Mouse (Mus musculus) hindbrain, embryonic 11.5 days (tissue): ENCODE measurements around the gene Map4k3. TPM values are rescaled to one million over a fixed set of nuclear protein-coding genes. Genes with fewer than 3 reads are reported as not detected.

Experiments used
- ATAC-seq: fragments of 200-750 bp; cut with Nextera tagmentation; 2 replicates; pipeline ENCODE4 v1.8.0; 2017; ENCODE audit warnings: mild to moderate bottlenecking, moderate TSS enrichment, moderate library complexity; ENCODE audit not compliant: low FRiP score
- DNase-seq: peaks from one replicate; pipeline ENCODE4 v3.0.0-alpha.2; 2015; ENCODE audit warnings: low spot score
- H3K27ac ChIP-seq: fragments of 300-500 bp; sonication (generic); 2 replicates; pipeline ENCODE4 v1.5.1; 2014; ENCODE audit warnings: mild to moderate bottlenecking, low read depth, low read length
- H3K27me3 ChIP-seq: fragments of 300-500 bp; sonication (generic); 2 replicates; pipeline ENCODE4 v1.6.1; 2014; ENCODE audit warnings: mild to moderate bottlenecking, low read length, moderate library complexity, mixed read lengths; ENCODE audit not compliant: control insufficient read depth, insufficient read depth
- H3K36me3 ChIP-seq: fragments of 300-500 bp; sonication (generic); 2 replicates; pipeline ENCODE4 v1.6.1; 2014; ENCODE audit warnings: mild to moderate bottlenecking, low read length, moderate library complexity, mixed read lengths; ENCODE audit not compliant: control insufficient read depth, insufficient read depth
- H3K4me1 ChIP-seq: fragments of 300-500 bp; sonication (generic); replicated peaks from 2 replicates; pipeline ENCODE4 v1.6.1; 2014; ENCODE audit warnings: low read length, mixed read lengths; ENCODE audit not compliant: control insufficient read depth, insufficient read depth
- H3K4me2 ChIP-seq: fragments of 300-500 bp; sonication (generic); replicated peaks from 2 replicates; pipeline ENCODE4 v1.6.1; 2014; ENCODE audit warnings: mild to moderate bottlenecking, low read depth, low read length
- H3K4me3 ChIP-seq: fragments of 300-500 bp; sonication (generic); 2 replicates; pipeline ENCODE4 v1.5.1; 2014; ENCODE audit warnings: low read depth, low read length
- H3K9ac ChIP-seq: fragments of 300-500 bp; sonication (generic); 2 replicates; pipeline ENCODE4 v1.6.1; 2014; ENCODE audit warnings: low read depth, low read length
- H3K9me3 ChIP-seq: fragments of 300-500 bp; sonication (generic); 2 replicates; pipeline ENCODE4 v1.6.1; 2016; ENCODE audit warnings: low read length; ENCODE audit not compliant: control insufficient read depth
- WGBS: fragments of 180-500 bp; shearing (Covaris S2); extraction: QIAGEN DNeasy Blood & Tissue Kit; methylation state at CpG from one replicate; pipeline ENCODE4 v1.1.7; 2014; 5-methylcytosine and 5-hydroxymethylcytosine counted together
- polyA plus RNA-seq: library from polyadenylated mRNA; unstranded; fragments of >200 nt; fragmentation: Nextera tagmentation; extraction: Ambion mirVana; gene quantifications from 2 replicates; pipeline ENCODE4 v1.2.1, GENCODE M21; 2014

Gene Map4k3
- polyA plus RNA-seq, 1 experiment from 2014 or later = 27.5 TPM

DNA sequence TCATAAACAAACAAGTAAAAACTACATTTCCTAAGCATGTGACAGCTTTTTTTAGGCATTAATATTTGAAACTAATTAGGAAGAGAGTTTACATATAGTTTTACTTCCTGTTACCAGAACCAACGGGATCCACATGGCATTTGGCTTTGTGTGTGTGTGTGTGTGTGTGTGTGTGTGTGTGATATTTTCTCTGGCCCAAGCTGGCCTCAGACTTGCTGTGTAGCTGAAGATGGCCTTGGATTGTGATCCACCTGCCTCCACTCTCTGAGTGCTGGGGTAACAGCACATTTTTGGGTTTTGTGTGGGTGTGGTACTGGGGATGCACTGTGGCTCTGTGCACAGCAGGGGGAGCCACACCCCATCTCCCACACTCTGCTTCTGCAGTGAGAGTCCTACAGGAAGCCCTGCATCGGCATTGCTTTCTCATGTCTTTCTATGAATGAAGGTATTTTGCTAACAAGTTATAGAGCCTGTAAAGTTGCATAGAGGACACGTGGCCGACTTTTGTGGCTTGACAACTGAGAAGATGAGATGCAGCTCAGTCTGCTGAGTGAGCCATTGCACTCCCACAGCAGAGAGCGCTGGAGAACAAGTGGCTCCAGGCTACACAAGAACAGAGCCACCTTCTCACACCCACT, 107.4 kb downstream of the Map4k3 start:
- Histone ChIP-seq H3K9me3 (no peaks in the 10 kb centered on the region), H3K27me3 (no peaks in the 10 kb centered on the region), H3K36me3 (no peaks in the 10 kb centered on the region), H3K27ac (no peak overlapping the region), H3K9ac (no peak overlapping the region), H3K4me3 (no peak overlapping the region), H3K4me2 (no peak overlapping the region), H3K4me1 (no peaks in the 10 kb centered on the region)
- ATAC-seq = peak; percentile 63
- WGBS = 72% methylated on average over 5 of the region's 5 CpGs
- peak; percentile 67 for DNase-seq

DNA sequence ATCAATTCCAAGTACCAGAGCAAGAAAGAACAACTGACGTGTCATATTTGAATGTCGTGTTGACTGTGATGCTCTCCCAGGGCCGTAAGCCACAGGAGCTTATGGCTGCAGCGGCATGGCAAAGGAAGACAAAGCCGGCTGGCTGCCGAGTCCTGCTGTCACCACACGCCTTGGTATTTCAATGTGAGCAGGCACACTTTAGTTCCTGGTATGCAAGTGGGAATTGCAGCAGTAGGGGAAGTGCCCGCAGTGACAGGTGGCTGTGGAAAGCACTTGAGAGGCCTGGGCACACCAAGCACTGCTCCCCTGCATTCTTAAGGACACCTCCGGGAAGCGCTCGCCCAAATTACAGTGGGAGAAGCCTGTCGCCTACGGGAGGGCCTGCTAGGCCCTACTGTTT, 108.7 kb downstream of the Map4k3 start:
- 0 out of 2 replicates have a peak, but pooled peaks cover 2% of the 10 kb centered on the region for H3K36me3 ChIP-seq
- no peak overlapping the region for H3K4me2 ChIP-seq
- DNase-seq (no peak), ATAC-seq (no peak)
- H3K4me1 ChIP-seq = no peaks in the 10 kb centered on the region
- H3K4me3 ChIP-seq = no peak overlapping the region
- no peak overlapping the region for H3K9ac ChIP-seq
- no peaks in the 10 kb centered on the region for H3K9me3 ChIP-seq
- no peak overlapping the region for H3K27ac ChIP-seq
- no peaks in the 10 kb centered on the region for H3K27me3 ChIP-seq
- WGBS = 90% methylated on average over 13 of the region's 13 CpGs

DNA sequence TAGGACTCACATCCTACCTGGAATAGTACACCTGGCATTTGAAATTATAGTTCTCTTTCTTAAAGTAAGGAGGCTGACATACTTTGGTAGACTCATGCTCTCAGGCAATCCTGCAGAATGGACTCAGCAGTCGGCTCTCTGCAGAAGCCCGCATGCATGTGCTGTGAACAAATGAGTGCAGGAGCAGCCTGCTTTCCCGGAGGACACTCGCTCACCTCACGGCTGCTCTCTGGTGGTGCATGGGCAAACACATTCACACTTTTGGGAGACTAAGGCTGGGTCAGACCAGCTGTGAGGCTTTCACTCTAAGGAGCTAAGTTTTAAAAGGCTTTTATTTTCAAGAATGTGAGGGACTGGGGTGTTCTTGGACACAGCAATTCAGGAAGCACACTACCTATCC, 109.4 kb downstream of the Map4k3 start:
- ATAC-seq = no peak
- Histone ChIP-seq H3K4me3 (no peak overlapping the region), H3K9me3 (no peaks in the 10 kb centered on the region), H3K4me1 (no peaks in the 10 kb centered on the region), H3K27ac (no peak overlapping the region), H3K36me3 (peaks cover 4% of the 10 kb centered on the region; the same call in 1 of the 2 replicates), H3K4me2 (no peak overlapping the region), H3K9ac (no peak overlapping the region), H3K27me3 (no peaks in the 10 kb centered on the region)
- WGBS = 84% methylated on average over 5 of the region's 5 CpGs
- DNase-seq = no peak

DNA sequence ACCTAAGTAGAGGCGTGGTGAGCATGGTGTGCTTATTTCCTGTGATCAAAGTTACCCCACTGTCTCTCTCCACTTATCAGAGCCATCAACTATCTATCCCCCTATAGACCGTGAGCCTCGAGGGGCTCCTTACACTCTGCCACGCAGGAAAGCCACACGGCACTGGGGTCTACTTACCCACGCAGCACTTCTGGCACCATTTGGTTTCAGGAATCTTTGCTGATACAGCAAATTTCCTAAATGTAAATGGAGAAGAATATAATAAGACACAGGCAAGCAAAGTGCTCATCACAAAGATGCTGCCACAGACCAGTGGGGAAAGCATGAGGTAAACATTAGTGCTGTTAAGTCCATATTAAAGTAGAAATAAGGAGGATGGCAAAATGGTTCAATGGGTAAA, 124.5 kb downstream of the Map4k3 start:
- ATAC-seq (no peak), DNase-seq (no peak)
- 94% methylated on average over 6 of the region's 6 CpGs for WGBS

DNA sequence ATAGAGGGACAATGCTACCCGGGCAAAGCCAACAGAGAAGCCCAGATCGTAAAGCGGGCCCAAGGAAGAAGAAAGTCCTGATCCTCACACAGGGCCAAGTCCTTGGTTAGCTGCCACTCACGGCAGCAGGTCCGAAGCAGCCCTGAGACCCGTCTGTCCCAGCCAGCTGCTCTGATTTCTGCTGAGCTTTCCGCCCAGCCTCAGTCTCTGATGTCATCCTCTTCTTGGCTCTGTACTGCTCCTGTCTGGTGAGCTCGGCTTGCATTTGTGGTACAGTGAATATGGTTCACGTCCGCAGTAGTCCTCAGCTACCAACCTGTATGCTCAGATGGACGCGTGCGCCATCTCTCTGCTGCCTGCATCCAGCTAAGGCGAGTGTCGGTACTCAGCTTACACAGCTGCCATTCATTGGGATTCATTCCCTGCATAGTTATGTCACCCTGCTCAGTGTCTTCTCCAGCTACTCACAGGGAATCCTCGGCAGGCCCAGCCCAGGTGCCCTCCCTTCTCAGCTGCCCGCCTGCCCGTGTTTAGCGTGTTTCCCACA, 125.1 kb downstream of the Map4k3 start:
- no peaks in the 10 kb centered on the region for H3K4me1 ChIP-seq
- no peak for DNase-seq
- no peaks in the 10 kb centered on the region for H3K9me3 ChIP-seq
- no peak overlapping the region for H3K9ac ChIP-seq
- H3K4me2 ChIP-seq = no peak overlapping the region
- no peaks in the 10 kb centered on the region for H3K27me3 ChIP-seq
- no peak overlapping the region for H3K4me3 ChIP-seq
- no peak for ATAC-seq
- WGBS = 93% methylated on average over 19 of the region's 19 CpGs
- H3K36me3 ChIP-seq = peaks cover 15% of the 10 kb centered on the region
- no peak overlapping the region for H3K27ac ChIP-seq

More for the DNA sequence above, 124.5 kb downstream of the Map4k3 start:
- Histone ChIP-seq H3K9ac (no peak overlapping the region), H3K9me3 (no peaks in the 10 kb centered on the region), H3K36me3 (peaks cover 20% of the 10 kb centered on the region), H3K27me3 (no peaks in the 10 kb centered on the region), H3K4me1 (no peaks in the 10 kb centered on the region), H3K27ac (no peak overlapping the region), H3K4me2 (no peak overlapping the region), H3K4me3 (no peak overlapping the region)

DNA sequence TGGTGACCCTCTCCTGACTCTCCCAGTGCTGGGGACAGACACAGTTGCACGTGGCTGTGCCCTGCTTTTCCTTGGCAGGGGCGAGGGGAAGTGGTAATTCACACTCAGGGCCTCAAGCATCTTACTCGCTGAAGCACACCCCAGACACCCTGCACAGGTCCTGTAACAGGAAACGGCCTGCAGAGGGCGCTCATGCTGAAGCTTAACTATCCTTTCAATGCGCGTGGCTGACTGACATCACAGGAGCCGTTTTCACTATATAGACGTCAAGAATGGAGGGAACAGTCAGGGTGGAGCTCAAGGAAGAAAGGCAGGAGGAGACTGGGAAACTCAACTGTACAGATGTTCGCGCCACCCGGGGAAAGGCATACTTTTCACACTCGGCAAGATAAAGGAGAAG, 126.9 kb downstream of the Map4k3 start:
- Histone ChIP-seq H3K4me2 (no peak overlapping the region), H3K27ac (no peak overlapping the region), H3K36me3 (peaks cover 17% of the 10 kb centered on the region), H3K4me1 (no peaks in the 10 kb centered on the region), H3K4me3 (no peak overlapping the region), H3K27me3 (no peaks in the 10 kb centered on the region), H3K9ac (no peak overlapping the region), H3K9me3 (no peaks in the 10 kb centered on the region)
- ATAC-seq (no peak), DNase-seq (peak; percentile 72)
- 61% methylated on average over 13 of the region's 13 CpGs for WGBS

DNA sequence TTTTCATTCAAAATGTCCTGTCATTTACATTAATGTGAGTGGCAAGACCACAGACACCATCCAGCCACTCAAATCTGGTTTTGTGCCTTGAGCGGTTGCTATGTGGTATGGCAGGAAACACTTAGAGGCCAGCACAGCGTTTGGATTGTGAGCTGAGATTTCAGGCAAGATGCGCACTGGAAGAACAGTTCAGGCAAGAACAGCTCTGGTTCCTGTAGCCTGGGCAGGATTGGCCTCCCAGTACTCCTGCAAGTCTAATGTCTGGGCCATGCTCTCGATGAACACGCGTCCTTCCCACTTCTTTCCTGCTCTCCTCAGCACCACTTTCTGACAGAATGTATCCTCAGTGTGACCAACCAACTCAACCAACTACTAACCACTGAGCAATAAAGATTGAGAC, 145.2 kb downstream of the Map4k3 start:
- no peaks in the 10 kb centered on the region for H3K36me3 ChIP-seq

DNA sequence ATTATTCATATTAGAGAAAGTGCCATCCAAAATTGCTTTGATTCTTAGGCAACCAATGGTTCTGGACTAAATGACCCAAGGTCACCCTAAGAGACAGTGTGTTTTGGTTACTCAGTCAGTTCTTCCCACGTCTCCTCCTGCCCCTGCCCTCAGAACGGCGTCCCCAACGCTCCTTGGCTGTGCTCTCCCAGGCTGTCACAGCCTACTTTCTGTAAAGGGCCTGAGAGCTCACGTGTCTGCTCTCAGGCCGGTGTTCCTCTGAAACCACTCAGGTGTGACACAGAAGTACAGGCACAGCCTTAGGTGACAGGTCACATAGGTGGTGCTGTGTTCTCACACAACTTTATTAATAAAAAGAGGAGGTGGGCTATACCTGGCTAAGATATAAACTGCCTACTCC, 148.4 kb downstream of the Map4k3 start:
- Histone ChIP-seq H3K4me2 (no peak overlapping the region), H3K9me3 (no peaks in the 10 kb centered on the region), H3K27ac (no peak overlapping the region), H3K36me3 (no peaks in the 10 kb centered on the region), H3K27me3 (no peaks in the 10 kb centered on the region), H3K4me3 (no peak overlapping the region), H3K4me1 (peaks cover 2% of the 10 kb centered on the region; the same call in 1 of the 2 replicates), H3K9ac (no peak overlapping the region)
- DNase-seq (no peak), ATAC-seq (no peak)
- WGBS = 81% methylated on average over 6 of the region's 6 CpGs

More for the DNA sequence above, 145.2 kb downstream of the Map4k3 start:
- Histone ChIP-seq H3K27ac (no peak overlapping the region), H3K27me3 (no peaks in the 10 kb centered on the region), H3K4me3 (no peak overlapping the region), H3K4me1 (no peaks in the 10 kb centered on the region), H3K4me2 (no peak overlapping the region), H3K9ac (no peak overlapping the region), H3K9me3 (no peaks in the 10 kb centered on the region)
- ATAC-seq (no peak), DNase-seq (no peak)
- 91% methylated on average over 6 of the region's 6 CpGs for WGBS

DNA sequence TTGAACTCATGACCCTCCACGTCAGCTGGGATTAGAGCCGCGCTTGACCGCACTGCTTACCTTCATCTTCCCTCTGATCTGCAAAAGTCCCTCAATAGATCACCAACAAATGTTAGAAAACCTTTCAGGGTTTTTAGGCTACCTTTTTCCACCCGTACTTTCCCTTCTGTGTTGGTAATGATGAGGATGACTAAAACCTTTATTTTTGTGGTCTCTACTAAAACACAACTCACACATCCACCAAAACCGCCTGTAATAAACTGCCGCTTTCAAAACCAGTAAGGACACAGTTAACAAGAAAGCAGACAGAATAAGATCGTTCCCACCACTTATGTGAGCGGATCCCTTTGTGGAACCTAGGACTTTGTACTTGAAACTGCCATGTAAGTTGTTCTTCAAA, 149.2 kb downstream of the Map4k3 start:
- no peak for ATAC-seq

More for the DNA sequence above, 149.2 kb downstream of the Map4k3 start:
- Histone ChIP-seq H3K36me3 (no peaks in the 10 kb centered on the region), H3K4me2 (no peak overlapping the region), H3K9me3 (no peaks in the 10 kb centered on the region), H3K9ac (no peak overlapping the region), H3K4me1 (peaks cover 2% of the 10 kb centered on the region; the same call in 1 of the 2 replicates), H3K27me3 (no peaks in the 10 kb centered on the region), H3K4me3 (no peak overlapping the region), H3K27ac (no peak overlapping the region)
- DNase-seq = no peak
- 90% methylated on average over 9 of the region's 9 CpGs for WGBS
